Mouse (Mus musculus) heart, embryonic 12.5 days (tissue): ENCODE results near the gene Frmd4a. TPM values are rescaled to one million over a fixed set of nuclear protein-coding genes. Genes with fewer than 3 reads are reported as not detected.

Source experiments
- ATAC-seq: fragments of 200-750 bp; cut with Nextera tagmentation; 2 replicates; pipeline ENCODE4 v1.8.0; 2017; ENCODE audit warnings: moderate TSS enrichment, moderate library complexity; ENCODE audit not compliant: insufficient number of reproducible peaks, low FRiP score
- H3K27ac ChIP-seq: fragments of 300-500 bp; sonication (generic); 2 replicates; pipeline ENCODE4 v1.5.1; 2016; ENCODE audit warnings: mild to moderate bottlenecking, moderate library complexity; ENCODE audit not compliant: poor library complexity, severe bottlenecking
- H3K27me3 ChIP-seq: fragments of 300-500 bp; sonication (generic); replicated peaks from 2 replicates; pipeline ENCODE4 v1.6.1; 2016; ENCODE audit warnings: mild to moderate bottlenecking, moderate library complexity
- H3K36me3 ChIP-seq: fragments of 300-500 bp; sonication (generic); 2 replicates; pipeline ENCODE4 v1.6.1; 2016; ENCODE audit warnings: mild to moderate bottlenecking, moderate library complexity
- H3K4me1 ChIP-seq: fragments of 300-500 bp; sonication (generic); replicated peaks from 2 replicates; pipeline ENCODE4 v1.6.1; 2016; ENCODE audit warnings: mild to moderate bottlenecking
- H3K4me2 ChIP-seq: fragments of 300-500 bp; sonication (generic); 2 replicates; pipeline ENCODE4 v1.6.1; 2016; ENCODE audit warnings: mild to moderate bottlenecking, moderate library complexity
- H3K4me3 ChIP-seq: fragments of 300-500 bp; sonication (generic); 2 replicates; pipeline ENCODE4 v1.5.1; 2016; ENCODE audit warnings: mild to moderate bottlenecking
- H3K9ac ChIP-seq: fragments of 300-500 bp; sonication (generic); 2 replicates; pipeline ENCODE4 v1.6.1; 2016; ENCODE audit warnings: mild to moderate bottlenecking, moderate library complexity
- H3K9me3 ChIP-seq: fragments of 300-500 bp; sonication (generic); replicated peaks from 2 replicates; pipeline ENCODE4 v1.6.1; 2016; ENCODE audit warnings: mild to moderate bottlenecking, moderate library complexity
- WGBS: fragments of 180-500 bp; shearing (Covaris S2); methylation state at CpG from one replicate; pipeline ENCODE4 v1.1.7; 2016; 5-methylcytosine and 5-hydroxymethylcytosine counted together
- polyA plus RNA-seq: library from polyadenylated mRNA; unstranded; fragments of >200 nt; fragmentation: Nextera tagmentation; extraction: Ambion mirVana; gene quantifications from 2 replicates; pipeline ENCODE4 v1.2.1, GENCODE M21; 2016

The Frmd4a gene
- polyA plus RNA-seq, 1 experiment from 2014 or later: 23.2 TPM

GRCm38 (mm10) chr2:4167131-4167530 is 149.6 kb downstream of the Frmd4a start:
- no peaks in the 10 kb centered on the region for H3K27me3 ChIP-seq
- H3K4me1 ChIP-seq: peaks cover 14% of the 10 kb centered on the region
- H3K9ac ChIP-seq: no peak overlapping the region
- 76% methylated on average over 6 of the region's 6 CpGs for WGBS
- peaks cover 14% of the 10 kb centered on the region for H3K9me3 ChIP-seq
- no peak overlapping the region for H3K4me3 ChIP-seq
- H3K27ac ChIP-seq: no peak overlapping the region
- no peak overlapping the region for H3K4me2 ChIP-seq
- ATAC-seq: no peak
- H3K36me3 ChIP-seq: no peaks in the 10 kb centered on the region

DNA sequence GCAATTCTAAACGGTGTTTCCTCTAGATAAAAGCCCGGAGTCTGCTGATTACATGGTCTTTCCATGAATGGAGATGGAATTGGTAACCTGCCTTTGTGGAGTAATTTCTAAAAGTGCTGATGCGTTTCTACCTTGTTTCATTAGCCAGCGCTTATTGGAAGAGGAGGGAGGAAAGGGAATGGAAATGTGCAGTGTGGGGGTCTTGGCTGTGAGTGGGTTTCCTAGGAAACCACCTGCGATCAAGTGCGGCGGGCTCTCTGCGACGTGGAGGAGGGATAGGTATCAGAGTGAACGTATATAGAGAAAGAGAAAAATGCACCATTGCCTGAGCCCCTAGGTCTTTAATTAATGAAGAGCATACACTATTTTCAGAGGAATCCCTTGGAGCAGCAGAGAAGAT is 152.2 kb downstream of the Frmd4a start:
- H3K27ac ChIP-seq: no peak overlapping the region
- no peaks in the 10 kb centered on the region for H3K36me3 ChIP-seq
- H3K9me3 ChIP-seq: peaks cover 14% of the 10 kb centered on the region
- ATAC-seq: no peak
- H3K4me1 ChIP-seq: peaks cover 14% of the 10 kb centered on the region
- H3K9ac ChIP-seq: no peak overlapping the region
- H3K4me3 ChIP-seq: no peak overlapping the region
- H3K4me2 ChIP-seq: no peak overlapping the region
- H3K27me3 ChIP-seq: no peaks in the 10 kb centered on the region
- 75% methylated on average over 10 of the region's 10 CpGs for WGBS

- Histone ChIP-seq H3K27ac (no peak overlapping the region), H3K9ac (no peak overlapping the region), H3K4me1 (peaks cover 14% of the 10 kb centered on the region), H3K9me3 (peaks cover 14% of the 10 kb centered on the region), H3K4me2 (no peak overlapping the region), H3K36me3 (no peaks in the 10 kb centered on the region), H3K27me3 (no peaks in the 10 kb centered on the region), H3K4me3 (no peak overlapping the region)
- no peak for ATAC-seq
- 71% methylated on average over 4 of the region's 4 CpGs for WGBS
Observed at GRCm38 (mm10) chr2:4170189-4170588, 152.7 kb downstream of the Frmd4a start.

DNA sequence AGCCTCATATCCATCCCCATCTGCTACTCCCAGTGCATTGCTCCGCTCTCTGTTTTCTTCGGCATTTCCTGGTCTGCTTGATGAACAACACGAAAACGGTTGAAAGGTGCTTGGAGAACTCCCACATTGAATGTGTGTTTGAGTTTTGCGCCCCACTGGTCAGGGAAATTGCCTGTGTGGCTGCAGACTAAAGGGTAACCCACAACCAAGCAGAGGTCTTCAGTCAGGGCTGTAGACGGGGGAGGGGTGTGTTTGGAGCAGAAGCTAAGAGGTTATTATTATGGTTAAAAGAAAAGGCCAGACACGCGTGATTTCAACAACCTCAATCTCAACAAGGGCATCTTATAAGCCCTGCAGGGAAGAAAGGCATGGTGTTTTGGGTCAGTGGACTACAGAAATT is 167.5 kb downstream of the Frmd4a start:
- H3K4me3 ChIP-seq: no peak overlapping the region
- no peak overlapping the region for H3K4me2 ChIP-seq
- no peaks in the 10 kb centered on the region for H3K36me3 ChIP-seq
- WGBS: 82% methylated on average over 8 of the region's 8 CpGs
- no peaks in the 10 kb centered on the region for H3K27me3 ChIP-seq
- no peak for ATAC-seq
- no peak overlapping the region for H3K9ac ChIP-seq
- H3K4me1 ChIP-seq: peaks cover 13% of the 10 kb centered on the region
- no peaks in the 10 kb centered on the region; the same call in 1 of the 2 replicates for H3K9me3 ChIP-seq
- H3K27ac ChIP-seq: no peak overlapping the region

DNA sequence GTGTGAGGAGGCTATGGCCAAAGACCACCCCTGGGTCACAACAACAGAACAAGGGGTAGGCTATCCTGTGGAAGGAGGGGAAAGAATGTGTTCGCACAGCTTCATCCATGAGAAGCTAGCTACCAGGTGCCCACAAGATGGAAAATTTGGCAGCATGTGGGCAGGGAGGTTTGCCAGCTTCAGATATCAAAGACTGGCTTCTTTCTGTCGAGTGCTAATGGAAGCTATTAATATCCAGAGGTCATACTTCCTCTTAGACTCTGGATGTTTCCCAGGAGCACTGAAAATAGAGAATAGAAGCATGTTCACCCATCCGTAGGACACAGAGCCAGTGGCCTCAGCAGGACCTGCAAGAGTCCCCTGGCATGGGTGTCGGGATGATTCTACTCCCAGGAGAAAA is 170.0 kb downstream of the Frmd4a start:
- Histone ChIP-seq H3K9me3 (no peaks in the 10 kb centered on the region; the same call in 1 of the 2 replicates), H3K4me2 (no peak overlapping the region), H3K36me3 (no peaks in the 10 kb centered on the region), H3K4me1 (peaks cover 13% of the 10 kb centered on the region), H3K4me3 (no peak overlapping the region), H3K27ac (no peak overlapping the region), H3K27me3 (no peaks in the 10 kb centered on the region), H3K9ac (no peak overlapping the region)
- WGBS: 48% methylated on average over 4 of the region's 4 CpGs
- no peak for ATAC-seq

DNA sequence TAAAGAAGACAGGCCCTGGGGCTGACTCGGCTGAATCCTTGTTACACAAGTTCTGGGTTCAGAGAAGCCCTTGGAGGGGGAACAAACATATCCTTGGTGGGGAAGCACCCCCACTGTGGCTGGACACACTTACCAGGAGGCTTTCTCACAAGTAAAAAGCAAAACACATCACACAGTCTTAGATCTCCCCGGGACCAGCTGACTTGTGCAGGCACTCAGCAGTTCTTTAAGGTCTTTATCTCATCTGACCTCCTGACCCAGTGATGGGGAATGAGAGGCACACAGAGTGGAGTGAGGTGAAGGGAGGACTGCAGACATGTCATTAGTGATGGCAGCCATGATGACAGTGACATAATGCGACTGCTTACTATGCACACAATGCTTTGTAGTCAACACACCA is 170.8 kb downstream of the Frmd4a start:
- Histone ChIP-seq H3K9me3 (no peaks in the 10 kb centered on the region; the same call in 1 of the 2 replicates), H3K4me3 (no peak overlapping the region), H3K36me3 (no peaks in the 10 kb centered on the region), H3K9ac (no peak overlapping the region), H3K27me3 (no peaks in the 10 kb centered on the region), H3K27ac (no peak overlapping the region), H3K4me2 (no peak overlapping the region), H3K4me1 (peaks cover 13% of the 10 kb centered on the region)
- ATAC-seq: no peak
- 26% methylated on average over 3 of the region's 3 CpGs for WGBS

- Histone ChIP-seq H3K9ac (no peak overlapping the region), H3K36me3 (no peaks in the 10 kb centered on the region), H3K4me1 (peaks cover 13% of the 10 kb centered on the region), H3K27ac (no peak overlapping the region), H3K4me3 (no peak overlapping the region), H3K9me3 (no peaks in the 10 kb centered on the region; the same call in 1 of the 2 replicates), H3K4me2 (no peak overlapping the region), H3K27me3 (no peaks in the 10 kb centered on the region)
- no peak for ATAC-seq
- 88% methylated on average over 3 of the region's 3 CpGs for WGBS
Observed at GRCm38 (mm10) chr2:4190345-4190744, 172.8 kb downstream of the Frmd4a start.

DNA sequence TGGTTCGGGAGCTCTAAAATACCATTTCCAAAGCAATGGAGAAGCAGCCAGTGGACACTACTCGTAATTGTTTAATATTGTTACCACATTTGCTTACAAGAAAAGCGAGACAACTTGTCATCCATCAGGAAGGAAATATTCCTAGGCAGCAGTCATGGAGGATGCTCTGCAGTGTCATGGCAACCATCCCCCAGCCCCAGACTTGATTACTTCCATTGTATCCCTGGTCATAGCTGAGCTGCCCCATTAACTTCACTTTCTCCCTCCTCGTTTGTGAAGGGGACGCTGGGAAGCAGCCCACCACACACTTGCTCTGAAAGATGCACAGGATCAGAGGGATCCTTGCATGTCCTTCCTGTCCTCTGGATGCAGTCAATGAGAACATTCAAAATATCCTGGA is 173.5 kb downstream of the Frmd4a start:
- WGBS: 74% methylated on average over 5 of the region's 5 CpGs
- no peak for ATAC-seq

GRCm38 (mm10) chr2:4193206-4193605 is 175.7 kb downstream of the Frmd4a start:
- H3K9ac ChIP-seq: no peak overlapping the region
- H3K4me1 ChIP-seq: peaks cover 4% of the 10 kb centered on the region
- H3K4me2 ChIP-seq: no peak overlapping the region
- no peaks in the 10 kb centered on the region for H3K9me3 ChIP-seq
- H3K36me3 ChIP-seq: no peaks in the 10 kb centered on the region
- H3K27me3 ChIP-seq: no peaks in the 10 kb centered on the region
- H3K4me3 ChIP-seq: no peak overlapping the region
- H3K27ac ChIP-seq: no peak overlapping the region
- no peak for ATAC-seq

More for the DNA sequence above, 173.5 kb downstream of the Frmd4a start:
- Histone ChIP-seq H3K27ac (no peak overlapping the region), H3K4me2 (no peak overlapping the region), H3K27me3 (no peaks in the 10 kb centered on the region), H3K9me3 (no peaks in the 10 kb centered on the region; the same call in 1 of the 2 replicates), H3K4me1 (peaks cover 13% of the 10 kb centered on the region), H3K36me3 (no peaks in the 10 kb centered on the region), H3K9ac (no peak overlapping the region), H3K4me3 (no peak overlapping the region)

DNA sequence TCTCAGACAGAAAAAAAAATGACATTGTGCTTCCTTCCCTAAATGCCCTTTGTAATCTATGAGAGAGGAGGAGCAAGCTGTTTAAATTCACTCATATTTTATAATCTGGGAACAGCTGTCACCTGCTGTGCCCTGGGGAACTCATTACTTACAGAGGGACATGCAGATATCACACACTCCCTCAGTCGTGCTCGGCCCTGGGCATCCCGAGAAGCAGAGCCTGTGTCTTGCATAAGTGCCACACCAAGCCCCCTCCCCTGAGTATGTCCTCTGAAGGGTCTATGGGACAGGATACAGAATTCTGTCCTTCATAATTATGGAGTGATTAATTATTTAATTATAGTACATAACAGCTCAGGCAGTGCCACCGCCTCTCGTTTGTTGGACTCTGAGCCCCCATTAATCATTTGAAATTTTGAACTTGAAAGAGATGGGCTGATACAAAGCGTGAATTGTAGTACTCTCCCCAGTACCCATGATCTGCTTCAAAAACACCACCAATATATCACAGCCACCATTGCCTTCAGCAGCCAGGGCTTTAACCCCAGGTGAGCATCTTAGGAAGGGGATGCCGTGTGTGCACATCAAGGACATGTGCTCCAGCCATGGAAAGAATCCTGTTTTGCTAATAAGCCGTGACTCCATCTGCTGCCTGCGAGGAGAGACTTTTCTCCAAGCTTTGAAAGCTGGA is 177.0 kb downstream of the Frmd4a start:
- H3K4me1 ChIP-seq: no peaks in the 10 kb centered on the region
- no peak overlapping the region for H3K27ac ChIP-seq
- 72% methylated on average over 9 of the region's 9 CpGs for WGBS
- H3K27me3 ChIP-seq: no peaks in the 10 kb centered on the region
- H3K4me2 ChIP-seq: no peak overlapping the region
- H3K36me3 ChIP-seq: no peaks in the 10 kb centered on the region
- no peaks in the 10 kb centered on the region for H3K9me3 ChIP-seq
- no peak for ATAC-seq
- no peak overlapping the region for H3K4me3 ChIP-seq
- H3K9ac ChIP-seq: no peak overlapping the region

DNA sequence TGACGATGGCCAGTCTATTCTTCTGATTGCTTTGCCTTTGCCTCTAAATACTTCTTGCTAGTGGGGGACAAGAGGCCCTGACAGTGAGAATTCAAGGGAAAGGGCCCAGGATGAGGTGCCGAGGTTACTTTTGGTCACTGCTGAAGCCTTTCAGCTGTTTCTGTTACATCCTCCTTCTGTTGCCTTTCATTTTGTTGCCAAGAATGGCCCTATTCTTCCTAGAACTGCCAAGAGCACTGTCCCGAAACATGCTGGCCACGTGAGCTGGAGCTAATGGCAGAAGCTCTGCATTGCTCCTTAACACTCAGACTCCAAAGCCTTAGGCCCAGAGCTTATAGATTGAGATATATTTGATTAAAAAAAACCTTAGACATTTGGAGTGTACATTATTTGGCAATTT is 178.5 kb downstream of the Frmd4a start:
- no peaks in the 10 kb centered on the region for H3K27me3 ChIP-seq
- H3K27ac ChIP-seq: no peak overlapping the region
- no peak overlapping the region for H3K4me3 ChIP-seq
- ATAC-seq: no peak
- H3K36me3 ChIP-seq: no peaks in the 10 kb centered on the region
- H3K4me2 ChIP-seq: no peak overlapping the region
- no peaks in the 10 kb centered on the region for H3K9me3 ChIP-seq
- WGBS: 80% methylated on average over 4 of the region's 4 CpGs
- no peaks in the 10 kb centered on the region for H3K4me1 ChIP-seq
- H3K9ac ChIP-seq: no peak overlapping the region

DNA sequence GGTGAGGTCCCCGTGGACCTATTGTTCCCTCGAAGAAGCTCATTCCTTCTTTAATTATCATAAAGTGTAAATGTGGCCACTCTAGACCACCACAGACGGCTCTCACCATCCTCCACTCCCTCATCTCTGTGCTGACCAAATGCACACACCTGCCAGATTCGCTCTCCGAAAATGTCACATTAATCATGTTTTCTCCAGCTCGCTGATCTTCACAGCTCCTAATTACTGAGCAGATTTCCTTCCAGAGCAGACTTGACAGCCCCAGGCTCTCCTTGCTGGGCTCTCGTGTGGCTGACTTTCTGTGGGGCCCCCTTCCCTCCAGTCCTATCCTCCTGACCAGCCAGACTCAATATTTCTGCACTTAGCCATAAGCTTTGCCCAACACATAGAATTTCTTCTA is 191.7 kb downstream of the Frmd4a start:
- no peak for ATAC-seq
- WGBS: 77% methylated on average over 7 of the region's 7 CpGs
- no peak overlapping the region for H3K9ac ChIP-seq
- H3K27ac ChIP-seq: no peak overlapping the region
- no peak overlapping the region for H3K4me2 ChIP-seq
- no peaks in the 10 kb centered on the region for H3K36me3 ChIP-seq
- H3K4me3 ChIP-seq: no peak overlapping the region
- H3K27me3 ChIP-seq: no peaks in the 10 kb centered on the region
- H3K4me1 ChIP-seq: no peaks in the 10 kb centered on the region
- no peaks in the 10 kb centered on the region for H3K9me3 ChIP-seq
